Mouse (Mus musculus): ENCODE data around the gene Hoxb1. TPM values are rescaled to one million over a fixed set of nuclear protein-coding genes. Genes with fewer than 3 reads are reported as not detected.

Gene Hoxb1
- polyA plus RNA-seq, 1 experiment from 2014 or later = not detected

- Histone ChIP-seq H3K4me1 (peaks cover 7% of the 10 kb centered on the region; the same call in 1 of the 2 replicates), H3K9ac (no peak overlapping the region), H3K36me3 (no peaks in the 10 kb centered on the region), H3K27ac (peak overlapping the region; percentile 78), H3K4me3 (replicated peaks) (peak overlapping the region; percentile 30), H3K4me2 (peak overlapping the region; percentile 62), H3K27me3 (replicated peaks) (peaks cover 12% of the 10 kb centered on the region; the same call in 1 of the 2 replicates), H3K9me3 (no peaks in the 10 kb centered on the region)
- ATAC-seq (ENCODE audit: insufficient read depth, low FRiP score, low read depth) = no peak
- 6% methylated on average over 5 of the region's 5 CpGs for WGBS
Observed at GRCm38 (mm10) chr11:96324125-96324524, 41.4 kb upstream of the Hoxb1 start.

- H3K4me1 ChIP-seq = peaks cover 10% of the 10 kb centered on the region; the same call in 1 of the 2 replicates
- peak overlapping the region; percentile 30 for H3K4me3 ChIP-seq (replicated peaks)
- no peaks in the 10 kb centered on the region for H3K9me3 ChIP-seq
- H3K27me3 ChIP-seq (replicated peaks) = peaks cover 10% of the 10 kb centered on the region
- peak overlapping the region; percentile 78 for H3K27ac ChIP-seq
- H3K4me2 ChIP-seq = peak overlapping the region; percentile 62
- no peak for ATAC-seq (ENCODE audit: insufficient read depth, low FRiP score, low read depth)
- no peaks in the 10 kb centered on the region for H3K36me3 ChIP-seq
- WGBS = 24% methylated on average over 8 of the region's 8 CpGs
- peak overlapping the region; percentile 41; the same call in 1 of the 2 replicates for H3K9ac ChIP-seq
Observed at GRCm38 (mm10) chr11:96324965-96325364, 40.6 kb upstream of the Hoxb1 start.

GRCm38 (mm10) chr11:96325747-96326212 lies 39.8 kb upstream of the Hoxb1 start:
- WGBS = 14% methylated on average over 22 of the region's 22 CpGs
- Histone ChIP-seq H3K36me3 (no peaks in the 10 kb centered on the region), H3K4me2 (peak overlapping the region; percentile 62), H3K9ac (peak overlapping the region; percentile 41; the same call in 1 of the 2 replicates), H3K4me1 (peaks cover 18% of the 10 kb centered on the region; the same call in 1 of the 2 replicates), H3K9me3 (no peaks in the 10 kb centered on the region), H3K27ac (peak overlapping the region; percentile 78), H3K4me3 (replicated peaks) (peak overlapping the region; percentile 30), H3K27me3 (replicated peaks) (peaks cover 14% of the 10 kb centered on the region)
- no peak for ATAC-seq (ENCODE audit: insufficient read depth, low FRiP score, low read depth)

- H3K9me3 ChIP-seq = no peaks in the 10 kb centered on the region
- WGBS = 15% methylated on average over 12 of the region's 12 CpGs
- H3K4me2 ChIP-seq = peak overlapping the region; percentile 62
- H3K27me3 ChIP-seq (replicated peaks) = peaks cover 14% of the 10 kb centered on the region
- H3K4me3 ChIP-seq (replicated peaks) = peak overlapping the region; percentile 30
- H3K36me3 ChIP-seq = no peaks in the 10 kb centered on the region
- peaks cover 20% of the 10 kb centered on the region for H3K4me1 ChIP-seq
- H3K9ac ChIP-seq = no peak overlapping the region
- H3K27ac ChIP-seq = peak overlapping the region; percentile 78
- no peak for ATAC-seq (ENCODE audit: insufficient read depth, low FRiP score, low read depth)
Observed at GRCm38 (mm10) chr11:96326705-96327104, 38.8 kb upstream of the Hoxb1 start.

- Histone ChIP-seq H3K4me3 (replicated peaks) (peak overlapping the region; percentile 30), H3K27me3 (replicated peaks) (peaks cover 14% of the 10 kb centered on the region)
Observed at GRCm38 (mm10) chr11:96327122-96327521, 38.4 kb upstream of the Hoxb1 start.

GRCm38 (mm10) chr11:96327750-96328149 lies 37.8 kb upstream of the Hoxb1 start:
- H3K27ac ChIP-seq = peak overlapping the region; percentile 78
- H3K4me3 ChIP-seq (replicated peaks) = peak overlapping the region; percentile 30; the same call in 1 of the 2 replicates
- H3K9me3 ChIP-seq = no peaks in the 10 kb centered on the region
- peak overlapping the region; percentile 16; the same call in 1 of the 2 replicates for H3K9ac ChIP-seq
- 19% methylated on average over 5 of the region's 5 CpGs for WGBS
- peaks cover 25% of the 10 kb centered on the region for H3K4me1 ChIP-seq
- no peak for ATAC-seq (ENCODE audit: insufficient read depth, low FRiP score, low read depth)
- peaks cover 11% of the 10 kb centered on the region for H3K27me3 ChIP-seq (replicated peaks)
- H3K36me3 ChIP-seq = no peaks in the 10 kb centered on the region
- peak overlapping the region; percentile 62 for H3K4me2 ChIP-seq

More at GRCm38 (mm10) chr11:96327122-96327521, 38.4 kb upstream of the Hoxb1 start:
- Histone ChIP-seq H3K27ac (peak overlapping the region; percentile 78), H3K4me1 (peaks cover 24% of the 10 kb centered on the region), H3K4me2 (peak overlapping the region; percentile 62), H3K9ac (peak overlapping the region; percentile 16; the same call in 1 of the 2 replicates), H3K36me3 (no peaks in the 10 kb centered on the region), H3K9me3 (no peaks in the 10 kb centered on the region)
- WGBS = 20% methylated on average over 7 of the region's 7 CpGs
- ATAC-seq (ENCODE audit: insufficient read depth, low FRiP score, low read depth) = no peak

GRCm38 (mm10) chr11:96328605-96329004 lies 36.9 kb upstream of the Hoxb1 start:
- 22% methylated on average over 8 of the region's 8 CpGs for WGBS
- no peak for ATAC-seq (ENCODE audit: insufficient read depth, low FRiP score, low read depth)
- H3K27ac ChIP-seq = peak overlapping the region; percentile 78
- peaks cover 11% of the 10 kb centered on the region for H3K27me3 ChIP-seq (replicated peaks)
- H3K9ac ChIP-seq = no peak overlapping the region
- H3K36me3 ChIP-seq = no peaks in the 10 kb centered on the region
- peak overlapping the region; percentile 62 for H3K4me2 ChIP-seq
- H3K4me1 ChIP-seq = peaks cover 32% of the 10 kb centered on the region
- peak overlapping the region; percentile 13; the same call in 1 of the 2 replicates for H3K4me3 ChIP-seq (replicated peaks)
- no peaks in the 10 kb centered on the region for H3K9me3 ChIP-seq

GRCm38 (mm10) chr11:96332105-96332504 lies 33.4 kb upstream of the Hoxb1 start:
- Histone ChIP-seq H3K27me3 (replicated peaks) (peaks cover 8% of the 10 kb centered on the region), H3K27ac (peak overlapping the region; percentile 93), H3K9me3 (no peaks in the 10 kb centered on the region), H3K9ac (peak overlapping the region; percentile 22; the same call in 1 of the 2 replicates), H3K4me3 (replicated peaks) (peak overlapping the region; percentile 50), H3K4me1 (peaks cover 55% of the 10 kb centered on the region), H3K4me2 (peak overlapping the region; percentile 61), H3K36me3 (no peaks in the 10 kb centered on the region)
- 6% methylated on average over 8 of the region's 8 CpGs for WGBS
- no peak for ATAC-seq (ENCODE audit: insufficient read depth, low FRiP score, low read depth)

GRCm38 (mm10) chr11:96332618-96333032 lies 32.9 kb upstream of the Hoxb1 start:
- Histone ChIP-seq H3K9me3 (no peaks in the 10 kb centered on the region), H3K27ac (peak overlapping the region; percentile 93), H3K4me3 (replicated peaks) (peak overlapping the region; percentile 50), H3K9ac (peak overlapping the region; percentile 65), H3K4me1 (peaks cover 57% of the 10 kb centered on the region), H3K27me3 (replicated peaks) (peaks cover 4% of the 10 kb centered on the region; the same call in 1 of the 2 replicates), H3K36me3 (no peaks in the 10 kb centered on the region), H3K4me2 (peak overlapping the region; percentile 61)
- WGBS = 4% methylated on average over 35 of the region's 35 CpGs
- peak; percentile 50; the same call in 1 of the 2 replicates for ATAC-seq (ENCODE audit: insufficient read depth, low FRiP score, low read depth)

- WGBS = 6% methylated on average over 17 of the region's 17 CpGs
- Histone ChIP-seq H3K4me1 (peaks cover 63% of the 10 kb centered on the region), H3K4me2 (peak overlapping the region; percentile 61), H3K9ac (peak overlapping the region; percentile 65), H3K9me3 (no peaks in the 10 kb centered on the region), H3K27me3 (replicated peaks) (peaks cover 7% of the 10 kb centered on the region; the same call in 1 of the 2 replicates), H3K36me3 (no peaks in the 10 kb centered on the region), H3K27ac (peak overlapping the region; percentile 93), H3K4me3 (replicated peaks) (peak overlapping the region; percentile 50)
- ATAC-seq (ENCODE audit: insufficient read depth, low FRiP score, low read depth) = no peak
Observed at GRCm38 (mm10) chr11:96333241-96334001, 32.1 kb upstream of the Hoxb1 start.

GRCm38 (mm10) chr11:96334002-96334364 lies 31.6 kb upstream of the Hoxb1 start:
- H3K9me3 ChIP-seq = no peaks in the 10 kb centered on the region
- WGBS = 12% methylated on average over 2 of the region's 2 CpGs
- H3K27ac ChIP-seq = peak overlapping the region; percentile 93
- H3K9ac ChIP-seq = peak overlapping the region; percentile 16
- H3K4me3 ChIP-seq (replicated peaks) = peak overlapping the region; percentile 50
- no peak for ATAC-seq (ENCODE audit: insufficient read depth, low FRiP score, low read depth)
- peaks cover 11% of the 10 kb centered on the region; the same call in 1 of the 2 replicates for H3K27me3 ChIP-seq (replicated peaks)
- H3K36me3 ChIP-seq = no peaks in the 10 kb centered on the region
- H3K4me2 ChIP-seq = peak overlapping the region; percentile 61
- H3K4me1 ChIP-seq = peaks cover 67% of the 10 kb centered on the region

GRCm38 (mm10) chr11:96334998-96335397 lies 30.6 kb upstream of the Hoxb1 start:
- H3K9me3 ChIP-seq = no peaks in the 10 kb centered on the region
- H3K9ac ChIP-seq = 0 out of 2 replicates have a peak overlapping the region, but pooled peaks have one; percentile 16
- peak overlapping the region; percentile 50 for H3K4me3 ChIP-seq (replicated peaks)
- H3K4me1 ChIP-seq = peaks cover 72% of the 10 kb centered on the region
- 47% methylated on average over 3 of the region's 3 CpGs for WGBS
- H3K36me3 ChIP-seq = no peaks in the 10 kb centered on the region
- H3K27me3 ChIP-seq (replicated peaks) = peaks cover 12% of the 10 kb centered on the region; the same call in 1 of the 2 replicates
- peak overlapping the region; percentile 61 for H3K4me2 ChIP-seq
- no peak for ATAC-seq (ENCODE audit: insufficient read depth, low FRiP score, low read depth)
- H3K27ac ChIP-seq = peak overlapping the region; percentile 93; the same call in 1 of the 2 replicates
